Mouse (Mus musculus): ENCODE measurements around the gene Klf3. TPM values are rescaled to one million over a fixed set of nuclear protein-coding genes. Genes with fewer than 3 reads are reported as not detected.

Klf3 gene
- polyA plus RNA-seq, 1 experiment from 2014 or later: 79.3 TPM

- peak overlapping the region; percentile 99 for H3K27ac ChIP-seq (ENCODE audit: low read depth, low read length)
- H3K36me3 ChIP-seq (ENCODE audit: control insufficient read depth, insufficient read depth): peaks cover 3% of the 10 kb centered on the region; the same call in 1 of the 2 replicates
- H3K4me2 ChIP-seq (replicated peaks; ENCODE audit: low read depth): peak overlapping the region; percentile 82
- H3K9me3 ChIP-seq (ENCODE audit: control insufficient read depth): no peaks in the 10 kb centered on the region
- H3K4me3 ChIP-seq (ENCODE audit: low read depth, low read length): peak overlapping the region; percentile 91
- peak overlapping the region; percentile 99 for H3K9ac ChIP-seq (ENCODE audit: low read depth, low read length)
- under 1% methylated on average over 65 of the region's 69 CpGs for WGBS
- H3K27me3 ChIP-seq (replicated peaks; ENCODE audit: control insufficient read depth, insufficient read depth, low read length): no peaks in the 10 kb centered on the region
- ATAC-seq: no peak
- peaks cover 18% of the 10 kb centered on the region for H3K4me1 ChIP-seq (replicated peaks; ENCODE audit: control insufficient read depth, insufficient read depth, low read length)
- TF ChIP-seq CTCF (IDR thresholded peaks at IDR 0.05; ENCODE audit: low read depth): peak; percentile 40; the same call in 1 of the 2 replicates
These were observed 703 bp downstream of the Klf3 start for GRCm38 (mm10) chr5:64803720-64804462.

GRCm38 (mm10) chr5:64805131-64805872 is 2.1 kb downstream of the Klf3 start:
- H3K4me3 ChIP-seq (ENCODE audit: low read depth, low read length): peak overlapping the region; percentile 91
- TF ChIP-seq CTCF (IDR thresholded peaks at IDR 0.05; ENCODE audit: low read depth): no peak
- H3K4me1 ChIP-seq (replicated peaks; ENCODE audit: control insufficient read depth, insufficient read depth, low read length): peaks cover 28% of the 10 kb centered on the region
- WGBS: 4% methylated on average over 7 of the region's 7 CpGs
- ATAC-seq: no peak
- peak overlapping the region; percentile 58 for H3K9ac ChIP-seq (ENCODE audit: low read depth, low read length)
- no peaks in the 10 kb centered on the region for H3K27me3 ChIP-seq (replicated peaks; ENCODE audit: control insufficient read depth, insufficient read depth, low read length)
- H3K9me3 ChIP-seq (ENCODE audit: control insufficient read depth): no peaks in the 10 kb centered on the region
- H3K36me3 ChIP-seq (ENCODE audit: control insufficient read depth, insufficient read depth): peaks cover 6% of the 10 kb centered on the region; the same call in 1 of the 2 replicates
- H3K27ac ChIP-seq (ENCODE audit: low read depth, low read length): peak overlapping the region; percentile 90
- H3K4me2 ChIP-seq (replicated peaks; ENCODE audit: low read depth): peak overlapping the region; percentile 82

GRCm38 (mm10) chr5:64805873-64806505 is 2.8 kb downstream of the Klf3 start:
- no peaks in the 10 kb centered on the region for H3K27me3 ChIP-seq (replicated peaks; ENCODE audit: control insufficient read depth, insufficient read depth, low read length)
- peak; percentile 16 for ATAC-seq

GRCm38 (mm10) chr5:64806600-64806999 is 3.4 kb downstream of the Klf3 start:
- peaks cover 36% of the 10 kb centered on the region for H3K4me1 ChIP-seq (replicated peaks; ENCODE audit: control insufficient read depth, insufficient read depth, low read length)
- WGBS: 16% methylated on average over 2 of the region's 2 CpGs
- H3K9me3 ChIP-seq (ENCODE audit: control insufficient read depth): no peaks in the 10 kb centered on the region
- H3K27me3 ChIP-seq (replicated peaks; ENCODE audit: control insufficient read depth, insufficient read depth, low read length): no peaks in the 10 kb centered on the region
- H3K27ac ChIP-seq (ENCODE audit: low read depth, low read length): peak overlapping the region; percentile 90
- peak overlapping the region; percentile 82 for H3K4me2 ChIP-seq (replicated peaks; ENCODE audit: low read depth)
- H3K36me3 ChIP-seq (ENCODE audit: control insufficient read depth, insufficient read depth): peaks cover 6% of the 10 kb centered on the region; the same call in 1 of the 2 replicates
- peak overlapping the region; percentile 46; the same call in 1 of the 2 replicates for H3K9ac ChIP-seq (ENCODE audit: low read depth, low read length)
- ATAC-seq: no peak
- TF ChIP-seq CTCF (IDR thresholded peaks at IDR 0.05; ENCODE audit: low read depth): no peak
- peak overlapping the region; percentile 91 for H3K4me3 ChIP-seq (ENCODE audit: low read depth, low read length)

More at GRCm38 (mm10) chr5:64805873-64806505, 2.8 kb downstream of the Klf3 start:
- no peak for TF ChIP-seq CTCF (IDR thresholded peaks at IDR 0.05; ENCODE audit: low read depth)
- Histone ChIP-seq H3K9ac (ENCODE audit: low read depth, low read length) (peak overlapping the region; percentile 58), H3K4me2 (replicated peaks; ENCODE audit: low read depth) (peak overlapping the region; percentile 82), H3K4me1 (replicated peaks; ENCODE audit: control insufficient read depth, insufficient read depth, low read length) (peaks cover 35% of the 10 kb centered on the region), H3K9me3 (ENCODE audit: control insufficient read depth) (no peaks in the 10 kb centered on the region), H3K36me3 (ENCODE audit: control insufficient read depth, insufficient read depth) (peaks cover 6% of the 10 kb centered on the region; the same call in 1 of the 2 replicates), H3K27ac (ENCODE audit: low read depth, low read length) (peak overlapping the region; percentile 90), H3K4me3 (ENCODE audit: low read depth, low read length) (peak overlapping the region; percentile 91)
- under 1% methylated on average over 7 of the region's 7 CpGs for WGBS

- peak overlapping the region; percentile 82 for H3K4me2 ChIP-seq (replicated peaks; ENCODE audit: low read depth)
- H3K4me1 ChIP-seq (replicated peaks; ENCODE audit: control insufficient read depth, insufficient read depth, low read length): peaks cover 36% of the 10 kb centered on the region
- peak overlapping the region; percentile 73; the same call in 1 of the 2 replicates for H3K27ac ChIP-seq (ENCODE audit: low read depth, low read length)
- WGBS: 23% methylated on average over 3 of the region's 3 CpGs
- H3K9me3 ChIP-seq (ENCODE audit: control insufficient read depth): no peaks in the 10 kb centered on the region
- H3K9ac ChIP-seq (ENCODE audit: low read depth, low read length): no peak overlapping the region
- H3K4me3 ChIP-seq (ENCODE audit: low read depth, low read length): peak overlapping the region; percentile 91; the same call in 1 of the 2 replicates
- H3K36me3 ChIP-seq (ENCODE audit: control insufficient read depth, insufficient read depth): peaks cover 6% of the 10 kb centered on the region; the same call in 1 of the 2 replicates
- no peak for TF ChIP-seq CTCF (IDR thresholded peaks at IDR 0.05; ENCODE audit: low read depth)
- ATAC-seq: no peak
- H3K27me3 ChIP-seq (replicated peaks; ENCODE audit: control insufficient read depth, insufficient read depth, low read length): no peaks in the 10 kb centered on the region
These were observed 4.0 kb downstream of the Klf3 start for GRCm38 (mm10) chr5:64807159-64807558.
